Mouse (Mus musculus) bone marrow, adult 2 months (tissue): ENCODE results near the gene Medag. TPM values are rescaled to one million over a fixed set of nuclear protein-coding genes. Genes with fewer than 3 reads are reported as not detected.
A peak's percentile ranks its signal among the peaks of the same experiment; 100 is the strongest.

Source experiments
- H3K27ac ChIP-seq: fragments of 200-500 bp; 2 replicates; pipeline ENCODE4 v1.5.1; 2012; ENCODE audit warnings: low read depth, mild to moderate bottlenecking, control low read depth, inconsistent platforms, low read length; ENCODE audit not compliant: control insufficient read depth, poor library complexity, insufficient read depth
- H3K4me1 ChIP-seq: fragments of 200-500 bp; 2 replicates; pipeline ENCODE4 v1.6.1; 2011; ENCODE audit warnings: low read length; ENCODE audit not compliant: control insufficient read depth, insufficient read depth
- H3K4me3 ChIP-seq: fragments of 200-500 bp; replicated peaks from 2 replicates; pipeline ENCODE3; 2011; ENCODE audit warnings: mild to moderate bottlenecking, low read depth, low read length, control low read depth; ENCODE audit not compliant: control insufficient read depth
- CTCF ChIP-seq: fragments of 200-500 bp; IDR thresholded peaks from 2 replicates; pipeline ENCODE4 v1.5.1; 2011; ENCODE audit warnings: low read length, control low read depth; ENCODE audit not compliant: control insufficient read depth, insufficient read depth
- POLR2A ChIP-seq: fragments of 200-500 bp; IDR thresholded peaks from 2 replicates; pipeline ENCODE4 v1.6.1; 2011; ENCODE audit warnings: low read depth, mild to moderate bottlenecking, control low read depth, low read length, borderline replicate concordance; ENCODE audit not compliant: control insufficient read depth
- WGBS: fragments of 180-500 bp; shearing (Covaris S2); methylation state at CpG from one replicate; pipeline ENCODE4 v1.1.7; 2018; 5-methylcytosine and 5-hydroxymethylcytosine counted together
- polyA plus RNA-seq: library from polyadenylated mRNA; stranded (reverse); fragments of >200 nt; gene quantifications from 2 replicates; pipeline ENCODE4 v1.2.4, GENCODE M21; 2011; ENCODE audit warnings: low replicate concordance; ENCODE audit not compliant: missing spikeins, insufficient read depth, insufficient read length

The Medag gene
- polyA plus RNA-seq, 1 experiment: 1.9 TPM

GRCm38 (mm10) chr5:149409502-149409901, 2.0 kb upstream of the Medag start:
- Histone ChIP-seq H3K27ac (no peak overlapping the region), H3K4me3 (no peak overlapping the region), H3K4me1 (no peaks in the 10 kb centered on the region)
- no peak for TF ChIP-seq CTCF
- no peak for TF ChIP-seq POLR2A
- 45% methylated on average over 3 of the region's 3 CpGs for whole genome bisulfite sequencing

- no peak overlapping the region for H3K27ac ChIP-seq
- WGBS: 57% methylated on average over 11 of the region's 11 CpGs
- no peak overlapping the region for H3K4me3 ChIP-seq
- TF ChIP-seq POLR2A: no peak
- TF ChIP-seq CTCF: no peak
- peaks cover 1% of the 10 kb centered on the region; the same call in 1 of the 2 replicates for H3K4me1 ChIP-seq
These were observed 636 bp downstream of the Medag start for GRCm38 (mm10) chr5:149412194-149412575.

- 80% methylated on average over 10 of the region's 10 CpGs for WGBS
- Histone ChIP-seq H3K4me1 (peaks cover 1% of the 10 kb centered on the region; the same call in 1 of the 2 replicates), H3K27ac (no peak overlapping the region), H3K4me3 (no peak overlapping the region)
- TF ChIP-seq POLR2A (no peak), CTCF (no peak)
These were observed 1.1 kb downstream of the Medag start for GRCm38 (mm10) chr5:149412671-149413070.

DNA sequence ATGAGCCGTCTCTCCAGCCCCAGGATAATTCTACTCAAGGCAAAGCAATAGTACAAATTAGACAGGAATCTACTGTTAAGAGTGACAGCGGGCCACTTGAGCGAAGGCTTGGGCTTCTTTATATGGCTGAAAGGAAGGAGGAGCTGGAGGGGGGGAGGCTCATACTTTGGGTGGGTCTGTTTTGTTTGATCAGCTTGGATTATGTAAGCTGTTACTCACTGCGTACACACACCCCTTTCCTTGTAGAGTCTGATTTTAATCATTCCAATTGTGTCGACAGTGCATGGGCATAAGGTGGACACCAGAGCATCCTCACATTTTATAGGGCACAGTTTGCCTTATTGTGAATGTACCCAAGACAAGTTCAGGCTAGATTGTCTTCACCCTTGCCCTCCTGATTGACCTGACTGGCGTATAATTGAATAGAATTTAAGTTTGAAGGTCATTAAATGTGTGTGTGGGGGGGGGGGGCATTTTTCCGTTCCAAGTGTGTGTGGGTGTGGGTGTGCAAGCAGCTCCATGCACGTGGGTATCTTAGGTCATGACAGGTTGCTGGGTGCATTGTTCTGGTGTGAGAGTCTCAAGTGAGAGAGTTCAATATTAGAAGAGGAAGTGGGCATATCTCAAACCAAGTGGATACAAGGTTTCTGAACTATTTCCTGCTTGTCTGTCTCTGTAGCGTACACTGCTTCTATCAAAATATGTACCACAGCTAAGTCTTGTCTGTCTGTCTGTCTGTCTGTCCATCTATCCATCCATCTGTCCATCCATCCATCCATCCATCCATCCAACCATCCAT, 3.0 kb downstream of the Medag start:
- TF ChIP-seq CTCF: no peak
- TF ChIP-seq POLR2A: no peak
- WGBS: 50% methylated on average over 9 of the region's 9 CpGs
- peaks cover 1% of the 10 kb centered on the region; the same call in 1 of the 2 replicates for H3K4me1 ChIP-seq

GRCm38 (mm10) chr5:149417381-149417780, 5.8 kb downstream of the Medag start:
- H3K4me3 ChIP-seq: no peak overlapping the region
- TF ChIP-seq CTCF (peak; percentile 33; the same call in 1 of the 2 replicates), POLR2A (no peak)
- 91% methylated on average over 4 of the region's 4 CpGs for WGBS
- H3K4me1 ChIP-seq: peaks cover 1% of the 10 kb centered on the region; the same call in 1 of the 2 replicates
- no peak overlapping the region for H3K27ac ChIP-seq

More for the DNA sequence above, 3.0 kb downstream of the Medag start:
- no peak overlapping the region for H3K4me3 ChIP-seq
- H3K27ac ChIP-seq: no peak overlapping the region

DNA sequence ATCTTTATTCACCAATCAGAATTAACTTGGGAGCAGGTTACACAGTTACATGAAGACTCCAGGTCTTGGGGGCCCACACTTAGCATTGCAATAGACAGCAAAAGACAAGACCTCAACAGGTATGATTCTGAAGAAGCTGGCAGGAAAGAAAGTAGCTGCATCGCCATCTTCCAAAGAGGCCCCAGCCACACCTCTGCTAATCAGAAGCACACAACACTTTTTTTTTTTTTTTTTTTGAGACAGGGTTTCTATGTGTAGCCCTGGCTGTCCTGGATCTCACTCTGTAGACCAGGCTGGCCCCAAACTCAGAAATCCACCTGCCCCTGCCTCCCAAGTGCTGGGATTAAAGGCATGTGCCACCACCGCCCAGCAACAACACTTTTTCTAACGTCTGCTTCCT, 15.0 kb downstream of the Medag start:
- TF ChIP-seq CTCF (no peak), POLR2A (no peak)
- peaks cover 2% of the 10 kb centered on the region; the same call in 1 of the 2 replicates for H3K4me1 ChIP-seq
- no peak overlapping the region for H3K4me3 ChIP-seq
- 68% methylated on average over 3 of the region's 3 CpGs for WGBS
- no peak overlapping the region for H3K27ac ChIP-seq

GRCm38 (mm10) chr5:149427277-149428060, 15.9 kb downstream of the Medag start:
- Histone ChIP-seq H3K4me3 (no peak overlapping the region), H3K27ac (peak overlapping the region; percentile 29; the same call in 1 of the 2 replicates), H3K4me1 (peaks cover 2% of the 10 kb centered on the region; the same call in 1 of the 2 replicates)
- no peak for TF ChIP-seq CTCF
- TF ChIP-seq POLR2A: no peak
- WGBS: 73% methylated on average over 8 of the region's 8 CpGs

- Histone ChIP-seq H3K4me3 (no peak overlapping the region), H3K27ac (peak overlapping the region; percentile 58), H3K4me1 (peaks cover 2% of the 10 kb centered on the region; the same call in 1 of the 2 replicates)
- WGBS: 3% methylated on average over 6 of the region's 6 CpGs
- TF ChIP-seq POLR2A (no peak), CTCF (no peak)
These were observed 16.8 kb downstream of the Medag start for GRCm38 (mm10) chr5:149428347-149428746.
